Mouse (Mus musculus): Measurements from ENCODE around the gene Smpd2. TPM values are rescaled to one million over a fixed set of nuclear protein-coding genes. Genes with fewer than 3 reads are reported as not detected.
A peak's percentile ranks its signal among the peaks of the same experiment; 100 is the strongest.

Smpd2 gene
- polyA plus RNA-seq, 1 experiment = 121 TPM

GRCm38 (mm10) chr10:41472534-41472933 lies 17.6 kb downstream of the Smpd2 start:
- H3K4me1 ChIP-seq (ENCODE audit: control insufficient read depth, insufficient read depth, insufficient read length, low read length) = peaks cover 34% of the 10 kb centered on the region
- H3K4me3 ChIP-seq (ENCODE audit: low read depth, low read length) = no peak overlapping the region
- 0 out of 2 replicates have a peak, but pooled peaks cover under 1% of the 10 kb centered on the region for H3K36me3 ChIP-seq (ENCODE audit: control insufficient read depth, insufficient read depth, low read length)
- no peak for TF ChIP-seq CTCF (IDR thresholded peaks at IDR 0.05; ENCODE audit: extremely low read depth, insufficient read length, insufficient replicate concordance, low read depth, low read length)
- H3K27ac ChIP-seq (ENCODE audit: insufficient read depth, low read depth, low read length) = peak overlapping the region; percentile 97
- no peaks in the 10 kb centered on the region for H3K27me3 ChIP-seq (ENCODE audit: control insufficient read depth, insufficient read depth, low read length)

- 34% methylated on average over 3 of the region's 3 CpGs for WGBS
- H3K4me3 ChIP-seq (ENCODE audit: low read depth, low read length) = no peak overlapping the region
- no peaks in the 10 kb centered on the region for H3K27me3 ChIP-seq (ENCODE audit: control insufficient read depth, insufficient read depth, low read length)
- peaks cover 5% of the 10 kb centered on the region; the same call in 1 of the 2 replicates for H3K36me3 ChIP-seq (ENCODE audit: control insufficient read depth, insufficient read depth, low read length)
- TF ChIP-seq CTCF (IDR thresholded peaks at IDR 0.05; ENCODE audit: extremely low read depth, insufficient read length, insufficient replicate concordance, low read depth, low read length) (no peak), POLR2A (IDR thresholded peaks at IDR 0.05; ENCODE audit: low read depth, low read length) (no peak)
- H3K27ac ChIP-seq (ENCODE audit: insufficient read depth, low read depth, low read length) = peak overlapping the region; percentile 97
- peaks cover 30% of the 10 kb centered on the region for H3K4me1 ChIP-seq (ENCODE audit: control insufficient read depth, insufficient read depth, insufficient read length, low read length)
Measured at GRCm38 (mm10) chr10:41470693-41471092, 19.5 kb downstream of the Smpd2 start.

- no peak overlapping the region for H3K27ac ChIP-seq (ENCODE audit: insufficient read depth, low read depth, low read length)
- TF ChIP-seq POLR2A (IDR thresholded peaks at IDR 0.05; ENCODE audit: low read depth, low read length) (no peak), CTCF (IDR thresholded peaks at IDR 0.05; ENCODE audit: extremely low read depth, insufficient read length, insufficient replicate concordance, low read depth, low read length) (no peak)
Measured at GRCm38 (mm10) chr10:41467325-41467724, 22.8 kb downstream of the Smpd2 start.

GRCm38 (mm10) chr10:41464401-41464955 lies 25.7 kb downstream of the Smpd2 start:
- Histone ChIP-seq H3K4me1 (ENCODE audit: control insufficient read depth, insufficient read depth, insufficient read length, low read length) (no peaks in the 10 kb centered on the region; the same call in 1 of the 2 replicates), H3K27ac (ENCODE audit: insufficient read depth, low read depth, low read length) (no peak overlapping the region), H3K4me3 (ENCODE audit: low read depth, low read length) (no peak overlapping the region), H3K27me3 (ENCODE audit: control insufficient read depth, insufficient read depth, low read length) (no peaks in the 10 kb centered on the region), H3K36me3 (ENCODE audit: control insufficient read depth, insufficient read depth, low read length) (peaks cover 40% of the 10 kb centered on the region)
- WGBS = 80% methylated on average over 15 of the region's 15 CpGs
- TF ChIP-seq CTCF (IDR thresholded peaks at IDR 0.05; ENCODE audit: extremely low read depth, insufficient read length, insufficient replicate concordance, low read depth, low read length) = no peak
- no peak for TF ChIP-seq POLR2A (IDR thresholded peaks at IDR 0.05; ENCODE audit: low read depth, low read length)

More at GRCm38 (mm10) chr10:41467325-41467724, 22.8 kb downstream of the Smpd2 start:
- H3K4me3 ChIP-seq (ENCODE audit: low read depth, low read length) = no peak overlapping the region
- no peaks in the 10 kb centered on the region for H3K27me3 ChIP-seq (ENCODE audit: control insufficient read depth, insufficient read depth, low read length)
- WGBS = 87% methylated on average over 6 of the region's 6 CpGs
- H3K4me1 ChIP-seq (ENCODE audit: control insufficient read depth, insufficient read depth, insufficient read length, low read length) = peaks cover 9% of the 10 kb centered on the region; the same call in 1 of the 2 replicates
- H3K36me3 ChIP-seq (ENCODE audit: control insufficient read depth, insufficient read depth, low read length) = peaks cover 26% of the 10 kb centered on the region

GRCm38 (mm10) chr10:41461057-41461722 lies 29.0 kb downstream of the Smpd2 start:
- Histone ChIP-seq H3K27ac (ENCODE audit: insufficient read depth, low read depth, low read length) (no peak overlapping the region), H3K27me3 (ENCODE audit: control insufficient read depth, insufficient read depth, low read length) (no peaks in the 10 kb centered on the region), H3K4me3 (ENCODE audit: low read depth, low read length) (no peak overlapping the region), H3K4me1 (ENCODE audit: control insufficient read depth, insufficient read depth, insufficient read length, low read length) (no peaks in the 10 kb centered on the region), H3K36me3 (ENCODE audit: control insufficient read depth, insufficient read depth, low read length) (peaks cover 55% of the 10 kb centered on the region)
- TF ChIP-seq POLR2A (IDR thresholded peaks at IDR 0.05; ENCODE audit: low read depth, low read length) = no peak
- no peak for TF ChIP-seq CTCF (IDR thresholded peaks at IDR 0.05; ENCODE audit: extremely low read depth, insufficient read length, insufficient replicate concordance, low read depth, low read length)
- 92% methylated on average over 3 of the region's 3 CpGs for WGBS

GRCm38 (mm10) chr10:41460501-41460900 lies 29.7 kb downstream of the Smpd2 start:
- H3K36me3 ChIP-seq (ENCODE audit: control insufficient read depth, insufficient read depth, low read length) = peaks cover 58% of the 10 kb centered on the region

GRCm38 (mm10) chr10:41459990-41460389 lies 30.2 kb downstream of the Smpd2 start:
- Histone ChIP-seq H3K4me3 (ENCODE audit: low read depth, low read length) (no peak overlapping the region), H3K27me3 (ENCODE audit: control insufficient read depth, insufficient read depth, low read length) (no peaks in the 10 kb centered on the region), H3K27ac (ENCODE audit: insufficient read depth, low read depth, low read length) (no peak overlapping the region), H3K4me1 (ENCODE audit: control insufficient read depth, insufficient read depth, insufficient read length, low read length) (no peaks in the 10 kb centered on the region), H3K36me3 (ENCODE audit: control insufficient read depth, insufficient read depth, low read length) (peaks cover 59% of the 10 kb centered on the region)
- WGBS = 91% methylated on average over 4 of the region's 4 CpGs
- TF ChIP-seq CTCF (IDR thresholded peaks at IDR 0.05; ENCODE audit: extremely low read depth, insufficient read length, insufficient replicate concordance, low read depth, low read length) = no peak
- no peak for TF ChIP-seq POLR2A (IDR thresholded peaks at IDR 0.05; ENCODE audit: low read depth, low read length)

More at GRCm38 (mm10) chr10:41460501-41460900, 29.7 kb downstream of the Smpd2 start:
- no peak for TF ChIP-seq POLR2A (IDR thresholded peaks at IDR 0.05; ENCODE audit: low read depth, low read length)
- no peak for TF ChIP-seq CTCF (IDR thresholded peaks at IDR 0.05; ENCODE audit: extremely low read depth, insufficient read length, insufficient replicate concordance, low read depth, low read length)
- Histone ChIP-seq H3K27ac (ENCODE audit: insufficient read depth, low read depth, low read length) (no peak overlapping the region), H3K4me3 (ENCODE audit: low read depth, low read length) (no peak overlapping the region), H3K4me1 (ENCODE audit: control insufficient read depth, insufficient read depth, insufficient read length, low read length) (no peaks in the 10 kb centered on the region), H3K27me3 (ENCODE audit: control insufficient read depth, insufficient read depth, low read length) (no peaks in the 10 kb centered on the region)
- 33% methylated on average over 2 of the region's 2 CpGs for WGBS
